Mouse (Mus musculus) neural tube, embryonic 14.5 days (tissue): Measurements from ENCODE around the gene Naxd. TPM values are rescaled to one million over a fixed set of nuclear protein-coding genes. Genes with fewer than 3 reads are reported as not detected.

Experiments used
- ATAC-seq: fragments of 200-750 bp; cut with Nextera tagmentation; 2 replicates; pipeline ENCODE4 v1.8.0; 2017; ENCODE audit warnings: low read depth, mild to moderate bottlenecking, moderate TSS enrichment, moderate library complexity
- H3K27ac ChIP-seq: fragments of 300-500 bp; sonication (generic); 2 replicates; pipeline ENCODE4 v1.5.1; 2014; ENCODE audit warnings: low read depth, mild to moderate bottlenecking, control low read depth, low read length, moderate library complexity, mixed read lengths
- H3K27me3 ChIP-seq: fragments of 300-500 bp; sonication (generic); 2 replicates; pipeline ENCODE4 v1.6.1; 2014; ENCODE audit warnings: low read length; ENCODE audit not compliant: control insufficient read depth, insufficient read depth
- H3K36me3 ChIP-seq: fragments of 300-500 bp; sonication (generic); 2 replicates; pipeline ENCODE4 v1.6.1; 2014; ENCODE audit warnings: low read length, mixed read lengths; ENCODE audit not compliant: control insufficient read depth, insufficient read depth
- H3K4me1 ChIP-seq: fragments of 300-500 bp; sonication (generic); 2 replicates; pipeline ENCODE4 v1.6.1; 2014; ENCODE audit warnings: low read length; ENCODE audit not compliant: control insufficient read depth, insufficient read depth
- H3K4me2 ChIP-seq: fragments of 300-500 bp; sonication (generic); 2 replicates; pipeline ENCODE4 v1.6.1; 2014; ENCODE audit warnings: mild to moderate bottlenecking, low read depth, low read length, control low read depth
- H3K4me3 ChIP-seq: fragments of 300-500 bp; sonication (generic); 2 replicates; pipeline ENCODE4 v1.5.1; 2014; ENCODE audit warnings: low read depth, low read length, control low read depth, mixed read lengths
- H3K9ac ChIP-seq: fragments of 300-500 bp; sonication (generic); replicated peaks from 2 replicates; pipeline ENCODE4 v1.6.1; 2014; ENCODE audit warnings: low read depth, mild to moderate bottlenecking, control low read depth, low read length, mixed read lengths
- H3K9me3 ChIP-seq: fragments of 300-500 bp; sonication (generic); 2 replicates; pipeline ENCODE4 v1.6.1; 2016; ENCODE audit warnings: low read length; ENCODE audit not compliant: control insufficient read depth
- WGBS: fragments of 180-500 bp; shearing (Covaris S2); extraction: QIAGEN DNeasy Blood & Tissue Kit; methylation state at CpG from one replicate; pipeline ENCODE4 v1.1.7; 2014; 5-methylcytosine and 5-hydroxymethylcytosine counted together
- polyA plus RNA-seq: library from polyadenylated mRNA; unstranded; fragments of >200 nt; fragmentation: Nextera tagmentation; extraction: Ambion mirVana; gene quantifications from 2 replicates; pipeline ENCODE4 v1.2.1, GENCODE M21; 2014

The Naxd gene
- polyA plus RNA-seq, 1 experiment from 2014 or later = 150 TPM

GRCm38 (mm10) chr8:11457981-11458836, 39.1 kb upstream of the Naxd start:
- H3K4me1 ChIP-seq = no peaks in the 10 kb centered on the region
- 59% methylated on average over 11 of the region's 12 CpGs for WGBS

GRCm38 (mm10) chr8:11459016-11459415, 38.3 kb upstream of the Naxd start:
- no peaks in the 10 kb centered on the region for H3K9me3 ChIP-seq
- H3K4me3 ChIP-seq = no peak overlapping the region
- H3K4me2 ChIP-seq = no peak overlapping the region
- no peaks in the 10 kb centered on the region for H3K4me1 ChIP-seq
- H3K36me3 ChIP-seq = no peaks in the 10 kb centered on the region
- H3K27ac ChIP-seq = no peak overlapping the region
- no peak overlapping the region for H3K9ac ChIP-seq
- WGBS = 61% methylated on average over 5 of the region's 5 CpGs
- no peaks in the 10 kb centered on the region for H3K27me3 ChIP-seq
- no peak for ATAC-seq

More at GRCm38 (mm10) chr8:11457981-11458836, 39.1 kb upstream of the Naxd start:
- H3K27me3 ChIP-seq = no peaks in the 10 kb centered on the region
- H3K9me3 ChIP-seq = no peaks in the 10 kb centered on the region
- no peak for ATAC-seq
- no peaks in the 10 kb centered on the region for H3K36me3 ChIP-seq
- H3K4me3 ChIP-seq = no peak overlapping the region
- H3K9ac ChIP-seq = no peak overlapping the region
- no peak overlapping the region for H3K4me2 ChIP-seq
- no peak overlapping the region for H3K27ac ChIP-seq

- no peak overlapping the region for H3K9ac ChIP-seq
- no peak for ATAC-seq
- H3K4me1 ChIP-seq = no peaks in the 10 kb centered on the region
- H3K36me3 ChIP-seq = no peaks in the 10 kb centered on the region
- H3K4me2 ChIP-seq = no peak overlapping the region
- H3K27me3 ChIP-seq = no peaks in the 10 kb centered on the region
- WGBS = 63% methylated on average over 2 of the region's 2 CpGs
- H3K27ac ChIP-seq = no peak overlapping the region
- H3K9me3 ChIP-seq = no peaks in the 10 kb centered on the region
- H3K4me3 ChIP-seq = no peak overlapping the region
Measured at GRCm38 (mm10) chr8:11460934-11461333, 36.4 kb upstream of the Naxd start.

GRCm38 (mm10) chr8:11461847-11462246, 35.5 kb upstream of the Naxd start:
- no peaks in the 10 kb centered on the region for H3K4me1 ChIP-seq
- ATAC-seq = no peak
- WGBS = 79% methylated on average over 2 of the region's 2 CpGs

GRCm38 (mm10) chr8:11462641-11463040, 34.7 kb upstream of the Naxd start:
- Histone ChIP-seq H3K4me1 (no peaks in the 10 kb centered on the region), H3K9ac (no peak overlapping the region)
- WGBS = 90% methylated on average over 4 of the region's 4 CpGs

More at GRCm38 (mm10) chr8:11461847-11462246, 35.5 kb upstream of the Naxd start:
- no peaks in the 10 kb centered on the region for H3K27me3 ChIP-seq
- H3K9me3 ChIP-seq = no peaks in the 10 kb centered on the region
- H3K4me2 ChIP-seq = no peak overlapping the region
- H3K4me3 ChIP-seq = no peak overlapping the region
- no peaks in the 10 kb centered on the region for H3K36me3 ChIP-seq
- no peak overlapping the region for H3K27ac ChIP-seq
- H3K9ac ChIP-seq = no peak overlapping the region

GRCm38 (mm10) chr8:11463541-11463888, 33.8 kb upstream of the Naxd start:
- Histone ChIP-seq H3K4me2 (no peak overlapping the region), H3K27me3 (no peaks in the 10 kb centered on the region), H3K9ac (no peak overlapping the region), H3K27ac (no peak overlapping the region), H3K9me3 (no peaks in the 10 kb centered on the region), H3K4me1 (no peaks in the 10 kb centered on the region), H3K36me3 (no peaks in the 10 kb centered on the region), H3K4me3 (no peak overlapping the region)
- no peak for ATAC-seq
- WGBS = 88% methylated on average over 2 of the region's 2 CpGs

More at GRCm38 (mm10) chr8:11462641-11463040, 34.7 kb upstream of the Naxd start:
- Histone ChIP-seq H3K27ac (no peak overlapping the region), H3K4me2 (no peak overlapping the region), H3K27me3 (no peaks in the 10 kb centered on the region), H3K9me3 (no peaks in the 10 kb centered on the region), H3K4me3 (no peak overlapping the region), H3K36me3 (no peaks in the 10 kb centered on the region)
- no peak for ATAC-seq

GRCm38 (mm10) chr8:11463889-11464706, 33.2 kb upstream of the Naxd start:
- Histone ChIP-seq H3K9ac (no peak overlapping the region), H3K4me2 (no peak overlapping the region), H3K36me3 (no peaks in the 10 kb centered on the region), H3K27ac (no peak overlapping the region), H3K27me3 (no peaks in the 10 kb centered on the region), H3K9me3 (no peaks in the 10 kb centered on the region), H3K4me3 (no peak overlapping the region), H3K4me1 (no peaks in the 10 kb centered on the region)
- 84% methylated on average over 12 of the region's 12 CpGs for WGBS
- ATAC-seq = no peak

GRCm38 (mm10) chr8:11464707-11464964, 32.7 kb upstream of the Naxd start:
- no peak overlapping the region for H3K9ac ChIP-seq
- WGBS = 89% methylated on average over 3 of the region's 3 CpGs

GRCm38 (mm10) chr8:11465619-11466018, 31.7 kb upstream of the Naxd start:
- no peak overlapping the region for H3K9ac ChIP-seq
- no peak overlapping the region for H3K27ac ChIP-seq
- H3K4me2 ChIP-seq = no peak overlapping the region
- H3K9me3 ChIP-seq = no peaks in the 10 kb centered on the region
- H3K4me3 ChIP-seq = no peak overlapping the region
- 94% methylated on average over 4 of the region's 4 CpGs for WGBS
- no peaks in the 10 kb centered on the region for H3K36me3 ChIP-seq
- no peak for ATAC-seq
- H3K4me1 ChIP-seq = no peaks in the 10 kb centered on the region
- H3K27me3 ChIP-seq = no peaks in the 10 kb centered on the region

More at GRCm38 (mm10) chr8:11464707-11464964, 32.7 kb upstream of the Naxd start:
- H3K27ac ChIP-seq = no peak overlapping the region
- H3K27me3 ChIP-seq = no peaks in the 10 kb centered on the region
- H3K4me3 ChIP-seq = no peak overlapping the region
- no peak overlapping the region for H3K4me2 ChIP-seq
- no peaks in the 10 kb centered on the region for H3K36me3 ChIP-seq
- H3K9me3 ChIP-seq = no peaks in the 10 kb centered on the region
- H3K4me1 ChIP-seq = no peaks in the 10 kb centered on the region
- no peak for ATAC-seq
